Mouse (Mus musculus) liver, embryonic 14.5 days (tissue): ENCODE results near the gene Pde12.

ENCODE experiments used
- CTCF ChIP-seq: IDR thresholded peaks from 2 replicates; pipeline ENCODE4 v1.5.1; 2016; ENCODE audit warnings: antibody characterized with exemption, low read depth, control low read depth
- EP300 ChIP-seq: IDR thresholded peaks from 2 replicates; pipeline ENCODE4 v1.6.1; 2016; ENCODE audit warnings: antibody characterized with exemption, low read depth

DNA sequence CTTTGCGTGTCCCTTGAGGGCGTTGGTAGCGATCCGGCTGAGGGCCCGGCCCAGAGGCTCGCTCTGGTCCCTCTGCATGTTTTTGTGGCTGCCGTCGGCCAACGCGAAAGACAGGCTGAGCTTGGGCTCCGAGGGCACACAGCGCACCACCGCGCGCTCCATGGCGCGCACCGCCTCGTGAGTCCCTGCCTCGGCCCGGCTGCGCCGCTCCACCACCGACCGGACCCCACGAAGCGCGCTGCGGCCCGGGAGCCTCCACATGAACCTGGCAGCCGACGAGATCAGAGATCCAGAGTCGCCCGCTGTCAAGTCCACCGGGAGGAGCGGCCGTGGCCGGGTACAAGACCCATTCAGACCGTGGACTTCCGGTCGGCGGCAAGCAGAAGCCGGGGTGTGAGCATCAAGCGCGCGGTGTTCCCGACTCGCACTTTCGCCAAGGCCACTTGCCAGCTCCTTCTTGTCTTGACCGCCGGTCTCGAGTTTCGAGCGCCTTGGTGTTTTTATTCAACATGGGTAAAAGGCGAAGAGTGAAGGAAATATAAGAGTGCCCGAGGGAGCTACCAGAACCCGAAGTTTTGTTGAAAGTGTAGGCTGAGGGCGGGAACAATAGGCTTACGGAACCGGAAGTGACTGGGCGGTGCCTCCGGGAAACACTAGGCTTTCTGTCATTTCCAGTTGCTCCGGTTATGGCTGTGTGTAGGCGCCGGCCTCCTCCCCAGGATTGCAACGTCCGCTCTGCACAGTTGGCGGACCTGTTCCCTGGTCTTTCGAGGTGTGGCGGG, at the start of gene Pde12:
- TF ChIP-seq CTCF (no peak), EP300 (no peak)
